Comparison of ENCODE assay signal across 20 mouse cellular contexts in the genomic region with DNA sequence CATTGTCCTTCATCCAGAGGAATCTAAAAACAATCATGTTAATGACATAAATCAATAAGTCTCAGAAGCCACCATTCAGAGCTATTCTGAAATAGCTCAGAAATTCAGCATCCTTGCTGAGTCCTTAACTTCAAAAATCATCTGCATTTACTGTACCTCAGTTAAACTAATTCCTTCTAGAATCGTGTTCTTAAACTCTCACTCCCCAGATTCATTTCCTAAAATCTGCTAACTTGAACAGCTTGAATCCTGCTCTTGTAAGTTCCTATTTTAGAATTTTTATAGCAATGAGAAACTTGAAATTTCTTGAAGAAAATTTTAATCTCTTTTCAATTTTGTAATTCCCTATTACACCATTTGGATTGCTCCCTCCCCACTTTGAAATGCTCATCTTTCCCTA. TPM values are rescaled to one million over a fixed set of nuclear protein-coding genes. Genes with fewer than 3 reads are reported as not detected.
"Had no signal": no experiment of that assay in that cellular context is flagged by ENCODE, and none has a peak within 500 bp of the region (broad histone marks: within the 10 kb centered on the region; RNA-seq: fewer than 3 reads in every experiment).

No protein-coding gene starts in this region.

- H3K9me3 ChIP-seq: midbrain, embryonic 13.5 days; midbrain, embryonic 15.5 days; neural tube, embryonic 12.5 days; stomach, embryonic 15.5 days had no signal

- H3K4me1 ChIP-seq: megakaryocyte, embryonic 14.5 days; midbrain, embryonic 13.5 days; midbrain, embryonic 15.5 days; neural tube, embryonic 12.5 days; stomach, embryonic 15.5 days had no signal

- H3K4me2 ChIP-seq: lung, embryonic 14.5 days; midbrain, embryonic 11.5 days; midbrain, embryonic 13.5 days; midbrain, embryonic 15.5 days; neural tube, embryonic 12.5 days; stomach, embryonic 15.5 days had no signal

- H3K9ac ChIP-seq: lung, embryonic 14.5 days; midbrain, embryonic 13.5 days; midbrain, embryonic 15.5 days; neural tube, embryonic 12.5 days; stomach, embryonic 15.5 days had no signal

- ATAC-seq: midbrain, embryonic 13.5 days; midbrain, embryonic 15.5 days had no signal

- H3K27ac ChIP-seq: macrophage; midbrain, embryonic 13.5 days; midbrain, embryonic 15.5 days; neural tube, embryonic 12.5 days; stomach, embryonic 15.5 days; stomach, postnatal 0 days had no signal

- H3K27me3 ChIP-seq: megakaryocyte, embryonic 14.5 days; midbrain, embryonic 13.5 days; midbrain, embryonic 15.5 days; neural tube, embryonic 12.5 days; stomach, embryonic 15.5 days had no signal

- DNase-seq: lung, adult 18-20 months; lung, embryonic 14.5 days; lung, postnatal 10 days; lung, postnatal 36 days; right cerebral cortex, postnatal 14 days; thymus, adult 18-20 months; thymus, postnatal 14 days; thymus, postnatal 36 days had no signal

- H3K36me3 ChIP-seq: midbrain, embryonic 13.5 days; midbrain, embryonic 15.5 days; neural tube, embryonic 12.5 days; stomach, embryonic 15.5 days had no signal

- H3K4me3 ChIP-seq: megakaryocyte, embryonic 14.5 days; midbrain, embryonic 13.5 days; midbrain, embryonic 15.5 days; neural tube, embryonic 12.5 days; stomach, embryonic 15.5 days had no signal

RNA-seq across cellular contexts. Expression of a gene that starts 52.6 kb away (rescaled TPM):
- total RNA-seq: megakaryocyte progenitor cell, adult 5-6 weeks; monocyte, adult 5-6 weeks had no signal
- polyA plus RNA-seq: liver, embryonic 16.5 days; macrophage; spleen, adult 2 months had no signal
